Mouse (Mus musculus) testis, adult 2 months (tissue): Measurements from ENCODE around the gene Nxn.

ENCODE experiments used
- CTCF ChIP-seq: fragments of 200-500 bp; IDR thresholded peaks from 2 replicates; pipeline ENCODE4 v1.5.1; 2012; ENCODE audit warnings: low read depth, mild to moderate bottlenecking, inconsistent platforms, low read length, moderate library complexity; ENCODE audit not compliant: control insufficient read depth, insufficient read depth, insufficient replicate concordance
- POLR2A ChIP-seq: fragments of 200-500 bp; IDR thresholded peaks from 2 replicates; pipeline ENCODE4 v1.6.1; 2012; ENCODE audit warnings: low read depth, mild to moderate bottlenecking, inconsistent platforms, low read length, moderate library complexity; ENCODE audit not compliant: control insufficient read depth

- TF ChIP-seq CTCF (no peak), POLR2A (no peak)
Measured at GRCm38 (mm10) chr11:76350931-76351623, 47.9 kb downstream of the Nxn start.
